Mouse (Mus musculus) MEL-GATA-1-ER (cell line): ENCODE measurements at regions not wholly inside any gene's neighbourhood (a gene's known extent, or its start where the extent isn't known, plus 50 kb on each side); places are given as distances from the start of the nearest gene placed in this dataset.

Experiments
- DNase-seq: peaks from one replicate; pipeline ENCODE4 v3.0.0-alpha.2; 2012; ENCODE audit warnings: low read depth; ENCODE audit errors: extremely low read depth

DNA sequence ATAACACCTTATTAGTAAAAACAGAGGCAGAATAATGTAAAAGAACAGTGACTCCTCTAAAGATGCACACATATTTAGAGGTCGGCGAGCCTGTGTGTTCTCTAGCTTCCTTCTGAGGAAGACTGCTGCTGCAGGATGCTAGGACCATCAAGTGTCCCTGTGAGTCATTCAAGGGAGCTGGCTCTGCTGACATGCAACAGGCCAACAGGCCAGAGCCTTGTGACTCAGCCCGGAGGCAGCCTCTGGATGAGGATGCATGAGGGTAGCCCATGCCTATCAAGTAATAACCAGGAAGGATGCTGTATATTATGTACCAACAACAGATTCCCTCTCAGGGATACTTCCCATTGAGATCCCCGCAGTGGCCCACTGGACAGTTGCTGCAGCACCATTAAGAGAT lies 199.5 kb upstream of the Rasgrp1 start:
- no peak for DNase-seq

- DNase-seq, result no peak
Measured at GRCm38 (mm10) chr2:117543301-117543782, 200.5 kb upstream of the Rasgrp1 start.

- no peak for DNase-seq
Measured at GRCm38 (mm10) chr2:117548273-117548672, 205.5 kb upstream of the Rasgrp1 start.

DNA sequence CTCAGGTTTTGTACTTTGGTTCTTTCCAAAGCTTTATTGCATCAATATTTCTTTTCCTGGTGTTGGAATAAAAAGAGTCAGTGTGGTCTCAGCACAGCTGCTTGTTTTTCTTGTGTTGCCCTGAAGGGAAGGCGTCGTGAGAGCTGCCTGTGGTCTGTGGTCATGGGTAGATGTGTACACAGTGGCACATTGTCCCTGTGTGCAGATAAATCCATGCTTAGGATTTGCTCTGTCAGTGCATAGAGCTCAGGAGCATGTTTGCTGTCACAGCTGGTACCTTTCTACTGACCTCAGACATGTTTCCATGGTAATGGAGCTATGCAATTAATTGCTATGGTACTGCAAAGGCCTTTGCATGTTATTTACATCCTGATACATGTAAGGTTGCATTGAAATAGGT lies 213.5 kb upstream of the Rasgrp1 start:
- no peak for DNase-seq

GRCm38 (mm10) chr2:117570987-117571386 lies 228.2 kb upstream of the Rasgrp1 start:
- no peak for DNase-seq

GRCm38 (mm10) chr2:117587381-117587780 lies 244.6 kb upstream of the Rasgrp1 start:
- no peak for DNase-seq

DNA sequence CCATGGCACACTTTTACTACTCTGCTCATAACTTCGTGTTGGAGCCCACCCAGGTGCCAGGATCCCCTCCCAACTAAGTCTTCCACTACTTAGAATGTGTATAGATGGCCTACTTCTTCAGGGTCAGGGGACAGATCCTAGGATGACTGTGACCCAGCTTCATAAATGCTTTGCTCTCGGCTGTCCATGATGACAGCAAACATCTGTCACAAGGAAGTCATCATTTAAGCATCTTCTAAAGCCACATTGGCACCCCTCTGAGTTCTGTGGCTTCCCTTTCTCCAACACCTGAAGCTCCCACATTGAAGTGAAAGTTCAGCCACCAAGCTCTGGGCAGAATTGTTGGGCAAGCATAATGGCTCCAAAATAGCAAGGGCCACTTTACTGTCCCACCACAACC lies 252.2 kb upstream of the Rasgrp1 start:
- no peak for DNase-seq

DNA sequence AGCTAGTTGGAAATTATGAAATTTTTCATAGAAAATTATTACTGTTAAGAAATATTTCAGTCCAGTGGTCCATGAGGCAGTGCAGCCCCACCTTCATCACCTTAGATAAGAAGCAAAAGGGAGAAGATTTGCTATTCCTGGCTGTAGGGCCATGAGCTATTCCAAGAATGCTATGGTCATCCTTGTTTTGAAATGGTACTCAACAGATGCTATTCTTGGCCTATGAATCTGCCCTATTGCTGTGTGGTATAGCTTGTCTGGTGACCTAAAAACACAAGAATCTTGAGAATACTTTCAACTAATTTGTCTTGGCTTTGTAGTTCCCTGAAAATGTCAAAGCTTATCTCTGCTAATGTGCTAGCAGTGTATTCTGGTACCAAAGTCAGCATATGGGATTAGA lies 254.8 kb upstream of the Rasgrp1 start:
- DNase-seq, result no peak

GRCm38 (mm10) chr2:117614772-117615171 lies 272.0 kb upstream of the Rasgrp1 start:
- DNase-seq, result no peak

DNA sequence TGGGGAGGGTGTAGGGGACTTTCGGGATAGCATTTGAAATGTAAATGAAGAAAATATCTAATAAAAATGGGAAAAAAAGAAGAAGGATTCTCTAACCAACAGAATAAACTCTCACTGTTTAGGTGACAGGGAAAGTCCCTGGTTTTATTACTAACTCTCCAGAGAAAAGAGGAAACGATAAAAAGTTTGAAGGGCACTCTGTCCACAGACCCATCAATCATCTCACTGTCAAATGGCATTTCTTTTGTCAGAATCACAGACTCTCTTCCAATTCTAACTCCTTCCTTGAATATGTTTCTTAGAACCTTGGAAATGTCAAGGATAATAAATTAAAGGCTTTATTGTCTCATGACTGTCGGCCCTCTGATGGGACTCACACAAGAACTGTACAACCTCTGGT lies 275.3 kb upstream of the Rasgrp1 start:
- DNase-seq, result no peak

GRCm38 (mm10) chr2:117623955-117624354 lies 281.2 kb upstream of the Rasgrp1 start:
- DNase-seq, result peak; percentile 3

DNA sequence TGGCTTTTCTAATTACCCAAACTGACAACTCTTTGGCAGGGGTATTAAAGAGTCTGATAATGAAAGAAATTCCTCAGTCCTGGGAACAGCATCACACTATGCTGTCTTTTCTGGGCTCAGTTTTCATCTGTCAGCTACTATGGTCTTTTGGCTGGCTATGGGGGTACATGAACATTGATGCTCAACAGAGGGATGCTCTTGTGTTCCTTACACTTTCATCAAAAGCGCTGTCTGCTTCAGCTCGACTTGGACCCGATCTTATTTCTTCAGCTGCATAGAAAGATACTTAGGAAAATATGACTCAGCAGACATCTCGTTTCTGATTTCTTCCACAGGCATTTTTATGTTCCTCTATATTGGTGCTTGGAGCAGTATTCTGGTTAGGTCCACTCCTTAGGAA lies 292.1 kb upstream of the Rasgrp1 start:
- DNase-seq, result no peak

DNA sequence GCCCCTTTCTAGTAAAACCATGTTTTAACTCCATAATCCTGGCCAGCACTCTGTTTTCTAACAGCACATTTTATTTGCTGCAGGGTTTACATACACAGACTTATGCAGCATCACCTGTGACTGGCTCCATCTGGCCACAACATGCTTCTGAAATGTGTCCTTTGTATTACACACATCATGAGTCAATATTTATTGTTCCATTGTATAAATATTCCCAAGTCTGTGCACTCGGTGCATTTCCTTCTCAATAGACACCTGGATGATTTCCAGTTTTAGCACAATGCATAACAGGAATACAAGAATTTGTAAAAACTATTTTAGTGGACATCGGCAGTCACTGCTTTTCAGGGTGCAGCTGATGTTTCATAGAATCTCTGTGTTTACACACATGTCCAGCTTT lies 294.6 kb upstream of the Rasgrp1 start:
- DNase-seq, result no peak

DNA sequence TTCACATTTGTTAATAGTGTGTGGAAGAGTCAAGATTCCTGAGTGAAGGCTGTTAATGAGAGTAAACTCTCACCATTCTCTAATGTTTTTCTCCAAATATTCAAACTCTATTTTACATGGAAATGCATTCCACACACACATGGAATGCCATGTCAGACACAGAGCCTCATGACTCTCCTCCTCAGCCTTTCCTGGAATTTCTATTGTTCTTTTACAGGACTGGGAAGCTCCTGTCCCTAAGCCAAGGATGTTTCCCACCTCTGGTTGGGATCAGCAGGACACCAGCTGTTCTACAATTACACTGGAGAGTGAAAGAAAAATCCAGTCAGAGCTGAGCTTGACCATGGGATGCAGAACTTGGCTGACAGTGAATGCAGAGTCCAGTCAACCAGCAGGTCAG lies 309.3 kb upstream of the Rasgrp1 start:
- DNase-seq, result no peak

GRCm38 (mm10) chr2:117652647-117653046 lies 309.8 kb upstream of the Rasgrp1 start:
- DNase-seq, result no peak

- DNase-seq, result no peak
Measured at GRCm38 (mm10) chr2:117656546-117657175, 313.9 kb upstream of the Rasgrp1 start.

- no peak for DNase-seq
Measured at GRCm38 (mm10) chr2:117660217-117660924, 317.6 kb upstream of the Rasgrp1 start.

- DNase-seq, result no peak
Measured at GRCm38 (mm10) chr2:117662653-117663052, 319.9 kb upstream of the Rasgrp1 start.

DNA sequence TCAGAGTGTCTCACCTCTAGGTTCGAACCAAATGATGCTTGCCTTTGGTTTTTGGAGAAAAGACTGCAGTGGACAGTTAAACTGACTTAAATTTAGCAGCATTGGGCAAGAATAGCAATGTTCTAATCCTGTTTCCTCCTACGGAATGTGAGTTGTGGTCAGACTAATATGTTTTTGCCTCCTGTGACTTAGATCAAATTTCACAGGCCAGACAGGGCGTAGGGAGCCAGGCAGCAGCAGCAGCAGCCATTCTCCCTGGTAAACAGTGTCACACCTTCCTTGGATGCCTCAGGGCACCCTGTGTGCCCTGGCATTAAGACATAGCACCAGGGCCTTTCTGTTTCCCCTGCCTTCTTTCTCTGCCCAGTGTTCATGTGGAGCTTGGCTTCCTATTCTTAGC lies 323.7 kb upstream of the Rasgrp1 start:
- no peak for DNase-seq

DNA sequence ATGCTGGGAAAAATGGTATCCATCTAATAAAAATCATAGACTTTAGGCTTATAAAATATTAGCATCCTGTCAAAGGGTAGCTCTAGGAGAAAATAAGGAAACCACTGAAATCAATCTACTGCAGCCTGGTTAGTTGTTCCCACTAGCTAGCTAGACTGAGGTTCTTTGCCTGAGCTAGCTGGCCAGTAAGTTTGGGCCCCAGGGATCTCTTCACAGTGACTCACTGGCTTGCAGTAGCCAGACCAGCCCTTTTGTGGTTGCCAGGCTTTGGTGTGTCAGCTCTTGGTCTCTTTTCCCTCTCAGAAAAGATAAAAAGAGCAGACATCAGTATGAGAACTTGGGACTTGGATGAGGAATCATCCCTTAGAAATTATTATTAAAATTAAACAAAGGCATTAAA lies 325.3 kb upstream of the Rasgrp1 start:
- DNase-seq, result no peak

- DNase-seq, result no peak
Measured at GRCm38 (mm10) chr2:117674877-117675276, 332.1 kb upstream of the Rasgrp1 start.

- no peak for DNase-seq
Measured at GRCm38 (mm10) chr2:117678650-117679049, 335.8 kb upstream of the Rasgrp1 start.

DNA sequence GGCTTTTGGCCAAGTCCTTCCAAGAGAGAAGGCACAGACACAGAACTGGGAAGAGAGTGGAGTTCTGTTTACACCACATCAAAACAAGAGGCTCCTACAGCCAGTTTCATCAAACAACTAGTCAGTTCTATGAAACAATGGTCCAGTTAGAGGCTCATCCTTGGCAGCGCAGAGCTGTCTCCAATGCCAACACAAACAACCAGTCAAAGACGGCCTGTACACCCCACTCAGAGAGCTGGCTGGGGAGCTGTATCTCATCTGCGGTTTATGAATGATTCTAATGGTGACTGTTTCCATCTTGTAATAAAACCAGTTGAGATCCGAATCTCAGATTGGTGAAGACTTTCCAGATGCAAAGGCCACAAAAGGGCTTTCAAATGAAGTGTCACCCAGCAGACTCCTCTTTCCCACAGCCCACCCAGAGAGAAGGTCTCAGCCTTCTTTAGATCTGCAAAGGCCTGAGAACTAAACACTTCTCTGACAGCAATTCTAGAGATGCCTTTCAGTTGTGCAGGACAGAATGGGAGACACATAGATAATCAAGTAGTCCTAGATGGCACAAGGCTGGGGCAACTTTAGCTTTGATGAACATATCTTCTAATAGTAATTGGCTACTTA lies 343.1 kb upstream of the Rasgrp1 start:
- DNase-seq, result no peak
